Mouse (Mus musculus): ENCODE measurements at regions not wholly inside any gene's neighbourhood (a gene's known extent, or its start where the extent isn't known, plus 50 kb on each side); places are given as distances from the start of the nearest gene placed in this dataset.

GRCm38 (mm10) chr9:63060740-63061139 lies 73.0 kb upstream of the Pias1 start:
- no peak for TF ChIP-seq CTCF (IDR thresholded peaks at IDR 0.05)
- DNase-seq (ENCODE audit: extremely low spot score in 1 of 2, low spot score in 2 of 2) = no peak
- peak overlapping the region; percentile 94 for H3K27ac ChIP-seq
- intact Hi-C loops (cut with DNase I) = no loop called here
- no peak overlapping the region for H3K4me3 ChIP-seq

- DNase-seq (ENCODE audit: extremely low spot score in 1 of 2, low spot score in 2 of 2) = peak; percentile 84 to 85
- intact Hi-C loops (cut with DNase I) = loop anchor here (2.0 to 5.0 kb wide), 4 partner anchors 33 to 135 kb away; no protein-coding TSS in a partner anchor
- H3K27ac ChIP-seq = peak overlapping the region; percentile 94
- H3K4me3 ChIP-seq = peak overlapping the region; percentile 7; the same call in 1 of the 2 replicates
- TF ChIP-seq CTCF (IDR thresholded peaks at IDR 0.05) = no peak
Observed at GRCm38 (mm10) chr9:63059234-63059842, 71.6 kb upstream of the Pias1 start.

GRCm38 (mm10) chr9:63058506-63059233 lies 70.9 kb upstream of the Pias1 start:
- Histone ChIP-seq H3K27ac (peak overlapping the region; percentile 94), H3K4me3 (peak overlapping the region; percentile 7; the same call in 1 of the 2 replicates)
- DNase-seq (ENCODE audit: extremely low spot score in 1 of 2, low spot score in 2 of 2) = no peak
- intact Hi-C loops (cut with DNase I) = loop anchor here (2.0 to 5.0 kb wide), 4 partner anchors 34 to 134 kb away; no protein-coding TSS in a partner anchor
- TF ChIP-seq CTCF (IDR thresholded peaks at IDR 0.05) = no peak

- DNase-seq (ENCODE audit: extremely low spot score in 1 of 2, low spot score in 2 of 2) = no peak
- intact Hi-C loops (cut with DNase I) = loop anchor here (5.0 kb wide), 1 partner anchor 75 kb away; no protein-coding TSS in a partner anchor
- no peak for TF ChIP-seq CTCF (IDR thresholded peaks at IDR 0.05)
- no peak overlapping the region for H3K4me3 ChIP-seq
- H3K27ac ChIP-seq = 0 out of 2 replicates have a peak overlapping the region, but pooled peaks have one; percentile 5
Observed at GRCm38 (mm10) chr9:63056695-63057349, 69.1 kb upstream of the Pias1 start.

GRCm38 (mm10) chr9:63052181-63052580 lies 64.5 kb upstream of the Pias1 start:
- DNase-seq (ENCODE audit: extremely low spot score in 1 of 2, low spot score in 2 of 2) = no peak
- no peak for TF ChIP-seq CTCF (IDR thresholded peaks at IDR 0.05)
- H3K27ac ChIP-seq = no peak overlapping the region
- intact Hi-C loops (cut with DNase I) = no loop called here
- no peak overlapping the region for H3K4me3 ChIP-seq

- DNase-seq (ENCODE audit: extremely low spot score in 1 of 2, low spot score in 2 of 2) = no peak
- Histone ChIP-seq H3K27ac (no peak overlapping the region), H3K4me3 (no peak overlapping the region)
- intact Hi-C loops (cut with DNase I) = no loop called here
- TF ChIP-seq CTCF (IDR thresholded peaks at IDR 0.05) = no peak
Observed at GRCm38 (mm10) chr9:63051631-63052030, 63.9 kb upstream of the Pias1 start.

GRCm38 (mm10) chr9:63049290-63049689 lies 61.6 kb upstream of the Pias1 start:
- Histone ChIP-seq H3K4me3 (no peak overlapping the region), H3K27ac (no peak overlapping the region)
- no peak for DNase-seq (ENCODE audit: extremely low spot score in 1 of 2, low spot score in 2 of 2)
- no peak for TF ChIP-seq CTCF (IDR thresholded peaks at IDR 0.05)
- intact Hi-C loops (cut with DNase I) = no loop called here

- Histone ChIP-seq H3K4me3 (no peak overlapping the region), H3K27ac (no peak overlapping the region)
- intact Hi-C loops (cut with DNase I) = no loop called here
- DNase-seq (ENCODE audit: extremely low spot score in 1 of 2, low spot score in 2 of 2) = no peak
- no peak for TF ChIP-seq CTCF (IDR thresholded peaks at IDR 0.05)
Observed at GRCm38 (mm10) chr9:63046981-63047380, 59.3 kb upstream of the Pias1 start.

- Histone ChIP-seq H3K4me3 (no peak overlapping the region), H3K27ac (no peak overlapping the region)
- intact Hi-C loops (cut with DNase I) = no loop called here
- no peak for DNase-seq (ENCODE audit: extremely low spot score in 1 of 2, low spot score in 2 of 2)
- no peak for TF ChIP-seq CTCF (IDR thresholded peaks at IDR 0.05)
Observed at GRCm38 (mm10) chr9:63045531-63045930, 57.8 kb upstream of the Pias1 start.

- intact Hi-C loops (cut with DNase I) = no loop called here
- TF ChIP-seq CTCF (IDR thresholded peaks at IDR 0.05) = no peak
- Histone ChIP-seq H3K27ac (no peak overlapping the region), H3K4me3 (no peak overlapping the region)
- DNase-seq (ENCODE audit: extremely low spot score in 1 of 2, low spot score in 2 of 2) = no peak
Observed at GRCm38 (mm10) chr9:63043304-63043703, 55.6 kb upstream of the Pias1 start.

- TF ChIP-seq CTCF (IDR thresholded peaks at IDR 0.05) = no peak
- no peak for DNase-seq (ENCODE audit: extremely low spot score in 1 of 2, low spot score in 2 of 2)
- intact Hi-C loops (cut with DNase I) = no loop called here
- Histone ChIP-seq H3K27ac (no peak overlapping the region), H3K4me3 (no peak overlapping the region)
Observed at GRCm38 (mm10) chr9:63038031-63038430, 50.3 kb upstream of the Pias1 start.

Data from left cerebral cortex, adult 2 months (tissue).